Mouse (Mus musculus): ENCODE data around the gene Cct5.
A peak's percentile ranks its signal among the peaks of the same experiment; 100 is the strongest.

- TF ChIP-seq CTCF (conservative IDR thresholded peaks at IDR 0.05 in 1 of 2, IDR thresholded peaks at IDR 0.05 in 1 of 2; ENCODE audit: low read depth in 2 of 2, low read length in 2 of 2) (no peak), MAZ (IDR thresholded peaks at IDR 0.05; ENCODE audit: low read depth, low read length) (no peak), EP300 (IDR thresholded peaks at IDR 0.05; ENCODE audit: low read length) (no peak), POLR2A (IDR thresholded peaks at IDR 0.05; ENCODE audit: low read depth, low read length) (peak; percentile 49), ZNF384 (IDR thresholded peaks at IDR 0.05; ENCODE audit: low read depth, low read length) (no peak), MAFK (IDR thresholded peaks at IDR 0.05; ENCODE audit: insufficient replicate concordance, low read length) (no peak), JUN (IDR thresholded peaks at IDR 0.05; ENCODE audit: insufficient read depth, low read depth, low read length) (no peak), POLR2AphosphoS2 (IDR thresholded peaks at IDR 0.05; ENCODE audit: low read depth, low read length) (peak; percentile 95), USF1 (IDR thresholded peaks at IDR 0.05; ENCODE audit: low read depth, low read length) (no peak), HCFC1 (IDR thresholded peaks at IDR 0.05; ENCODE audit: low read depth, low read length) (no peak), SIN3A (IDR thresholded peaks at IDR 0.05; ENCODE audit: low read length) (peak; percentile 32; the same call in 1 of the 2 replicates), CHD2 (IDR thresholded peaks at IDR 0.05; ENCODE audit: low read length) (peak; percentile 53; the same call in 1 of the 2 replicates), UBTF (IDR thresholded peaks at IDR 0.05; ENCODE audit: low read depth, low read length) (no peak), MYC (IDR thresholded peaks at IDR 0.05; ENCODE audit: low read depth, low read length) (no peak)
Observed at GRCm38 (mm10) chr15:31588989-31589640, 12.5 kb downstream of the Cct5 start.

Data from CH12.LX (cell line).